Mouse (Mus musculus) thymus, postnatal 4 days (tissue): ENCODE measurements around the gene Gm42417.

Experiments
- DNase-seq: peaks from one replicate; pipeline ENCODE4 v3.0.0; 2021

Gm42417 gene

GRCm38 (mm10) chr1:36563632-36564031 is 24.4 kb upstream of the Gm42417 start:
- DNase-seq, result no peak

- no peak for DNase-seq
These were observed 24.0 kb upstream of the Gm42417 start for GRCm38 (mm10) chr1:36563197-36563596.

- DNase-seq, result no peak
These were observed 23.2 kb upstream of the Gm42417 start for GRCm38 (mm10) chr1:36562388-36562787.

- DNase-seq, result no peak
These were observed 21.7 kb upstream of the Gm42417 start for GRCm38 (mm10) chr1:36560903-36561302.

- DNase-seq, result no peak
These were observed 20.7 kb upstream of the Gm42417 start for GRCm38 (mm10) chr1:36559888-36560287.

- DNase-seq, result no peak
These were observed 20.0 kb upstream of the Gm42417 start for GRCm38 (mm10) chr1:36559256-36559655.

- DNase-seq, result peak; percentile 81
These were observed 19.1 kb upstream of the Gm42417 start, which contains the start of gene Sema4c for GRCm38 (mm10) chr1:36558031-36558993. Gene Sema4c (minus strand): TSS chr1:36558349.

GRCm38 (mm10) chr1:36557457-36558011 is 18.3 kb upstream of the Gm42417 start:
- DNase-seq, result peak; percentile 66

- DNase-seq, result peak; percentile 98
These were observed 17.6 kb upstream of the Gm42417 start for GRCm38 (mm10) chr1:36556553-36557456.

GRCm38 (mm10) chr1:36555798-36556395 is 16.7 kb upstream of the Gm42417 start:
- DNase-seq, result peak; percentile 40

GRCm38 (mm10) chr1:36554633-36555399 is 15.6 kb upstream of the Gm42417 start:
- no peak for DNase-seq

- no peak for DNase-seq
These were observed 13.3 kb upstream of the Gm42417 start for GRCm38 (mm10) chr1:36552506-36552905.

GRCm38 (mm10) chr1:36551904-36552303 is 12.7 kb upstream of the Gm42417 start:
- DNase-seq, result no peak

GRCm38 (mm10) chr1:36550075-36550863 is 11.0 kb upstream of the Gm42417 start:
- no peak for DNase-seq

GRCm38 (mm10) chr1:36549491-36549890 is 10.3 kb upstream of the Gm42417 start:
- no peak for DNase-seq

- no peak for DNase-seq
These were observed 9.5 kb upstream of the Gm42417 start for GRCm38 (mm10) chr1:36548771-36549170.

GRCm38 (mm10) chr1:36547981-36548598 is 8.9 kb upstream of the Gm42417 start:
- no peak for DNase-seq

- DNase-seq, result peak; percentile 97
These were observed 7.8 kb upstream of the Gm42417 start, which contains the start of gene Ankrd39 for GRCm38 (mm10) chr1:36546888-36547471. Gene Ankrd39 (minus strand): TSS chr1:36547445.

- peak; percentile 68 for DNase-seq
These were observed 6.8 kb upstream of the Gm42417 start for GRCm38 (mm10) chr1:36545845-36546600.
